Mouse (Mus musculus) ES-Bruce4 (cell line): ENCODE results near the gene Pus3.

Source experiments
- CTCF ChIP-seq: IDR thresholded peaks from one replicate; pipeline ENCODE4 v1.8.1; 2011; ENCODE audit warnings: low read depth, low read length
- EP300 ChIP-seq: IDR thresholded peaks from 2 replicates; pipeline ENCODE4 v1.6.1; 2011; ENCODE audit warnings: low read depth, low read length; ENCODE audit not compliant: insufficient read depth

GRCm38 (mm10) chr9:35561076-35561475, 2.7 kb downstream of the Pus3 start:
- TF ChIP-seq EP300 (no peak), CTCF (no peak)
